Mouse (Mus musculus) midbrain, embryonic 13.5 days (tissue): ENCODE results near the gene Gm42715. TPM values are rescaled to one million over a fixed set of nuclear protein-coding genes. Genes with fewer than 3 reads are reported as not detected.

ENCODE experiments used
- ATAC-seq: fragments of 200-750 bp; cut with Nextera tagmentation; 2 replicates; pipeline ENCODE4 v1.8.0; 2017; ENCODE audit warnings: mild to moderate bottlenecking, moderate TSS enrichment, moderate library complexity
- H3K27ac ChIP-seq: fragments of 300-500 bp; sonication (generic); 2 replicates; pipeline ENCODE4 v1.5.1; 2015; ENCODE audit warnings: inconsistent platforms, mild to moderate bottlenecking, moderate library complexity
- H3K27me3 ChIP-seq: fragments of 300-500 bp; sonication (generic); 2 replicates; pipeline ENCODE4 v1.6.1; 2015; ENCODE audit warnings: mild to moderate bottlenecking, inconsistent platforms
- H3K36me3 ChIP-seq: fragments of 300-500 bp; sonication (generic); 2 replicates; pipeline ENCODE4 v1.6.1; 2015; ENCODE audit warnings: mild to moderate bottlenecking, inconsistent platforms
- H3K4me1 ChIP-seq: fragments of 300-500 bp; sonication (generic); replicated peaks from 2 replicates; pipeline ENCODE4 v1.6.1; 2015; ENCODE audit warnings: inconsistent platforms
- H3K4me2 ChIP-seq: fragments of 300-500 bp; sonication (generic); replicated peaks from 2 replicates; pipeline ENCODE4 v1.6.1; 2015; ENCODE audit warnings: moderate library complexity, mild to moderate bottlenecking, inconsistent platforms
- H3K4me3 ChIP-seq: fragments of 300-500 bp; sonication (generic); replicated peaks from 2 replicates; pipeline ENCODE4 v1.5.1; 2015; ENCODE audit warnings: mild to moderate bottlenecking, inconsistent platforms
- H3K9ac ChIP-seq: fragments of 300-500 bp; sonication (generic); replicated peaks from 2 replicates; pipeline ENCODE4 v1.6.1; 2015; ENCODE audit warnings: mild to moderate bottlenecking, inconsistent platforms
- H3K9me3 ChIP-seq: fragments of 300-500 bp; sonication (generic); 2 replicates; pipeline ENCODE4 v1.6.1; 2016; ENCODE audit warnings: mild to moderate bottlenecking, inconsistent platforms
- WGBS: fragments of 180-500 bp; shearing (Covaris S2); methylation state at CpG from one replicate; pipeline ENCODE4 v1.1.7; 2015; 5-methylcytosine and 5-hydroxymethylcytosine counted together
- polyA plus RNA-seq: library from polyadenylated mRNA; unstranded; fragments of >200 nt; fragmentation: Nextera tagmentation; extraction: Ambion mirVana; gene quantifications from 2 replicates; pipeline ENCODE4 v1.2.1, GENCODE M21; 2015

The Gm42715 gene
- polyA plus RNA-seq, 1 experiment from 2014 or later: 21.0 TPM

GRCm38 (mm10) chr7:127588901-127589300 is 69.5 kb downstream of the Gm42715 start:
- Histone ChIP-seq H3K27ac (peak overlapping the region; percentile 78), H3K9ac (peak overlapping the region; percentile 90), H3K4me1 (peaks cover 20% of the 10 kb centered on the region), H3K27me3 (no peaks in the 10 kb centered on the region), H3K36me3 (peaks cover 58% of the 10 kb centered on the region), H3K4me3 (peak overlapping the region; percentile 94), H3K4me2 (peak overlapping the region; percentile 91), H3K9me3 (no peaks in the 10 kb centered on the region)
- ATAC-seq: no peak
- WGBS: 4% methylated on average over 29 of the region's 29 CpGs

GRCm38 (mm10) chr7:127589637-127590036 is 70.3 kb downstream of the Gm42715 start:
- WGBS: 93% methylated on average over 9 of the region's 9 CpGs
- Histone ChIP-seq H3K4me2 (peak overlapping the region; percentile 91), H3K27ac (no peak overlapping the region), H3K4me1 (peaks cover 20% of the 10 kb centered on the region), H3K4me3 (peak overlapping the region; percentile 94), H3K9ac (peak overlapping the region; percentile 90; the same call in 1 of the 2 replicates), H3K36me3 (peaks cover 58% of the 10 kb centered on the region), H3K27me3 (no peaks in the 10 kb centered on the region), H3K9me3 (no peaks in the 10 kb centered on the region)
- no peak for ATAC-seq

DNA sequence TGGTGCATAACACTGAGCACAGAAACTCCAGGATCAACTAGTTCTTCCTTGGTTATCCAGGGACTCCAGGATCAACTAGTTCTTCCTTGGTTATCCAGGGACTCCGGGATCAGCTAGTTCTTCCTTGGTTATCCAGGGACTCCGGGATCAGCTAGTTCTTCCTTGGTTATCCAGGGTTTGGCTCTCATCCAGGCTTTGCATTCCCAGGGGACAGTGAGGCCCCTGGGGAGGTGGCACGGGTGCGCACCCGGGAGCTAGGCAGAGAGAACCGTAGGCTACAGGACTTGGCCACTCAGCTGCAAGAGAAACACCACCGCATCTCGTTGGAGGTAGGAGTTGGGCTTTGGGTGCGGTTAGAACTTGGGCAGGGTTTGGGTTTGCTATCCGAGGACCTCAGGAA is 71.7 kb downstream of the Gm42715 start:
- no peak overlapping the region for H3K4me3 ChIP-seq
- no peak overlapping the region for H3K4me2 ChIP-seq
- no peaks in the 10 kb centered on the region for H3K9me3 ChIP-seq
- no peak overlapping the region for H3K9ac ChIP-seq
- ATAC-seq: no peak
- no peak overlapping the region for H3K27ac ChIP-seq
- peaks cover 65% of the 10 kb centered on the region for H3K36me3 ChIP-seq
- no peaks in the 10 kb centered on the region for H3K27me3 ChIP-seq
- 94% methylated on average over 10 of the region's 10 CpGs for WGBS
- peaks cover 20% of the 10 kb centered on the region for H3K4me1 ChIP-seq

GRCm38 (mm10) chr7:127592575-127592974 is 73.2 kb downstream of the Gm42715 start:
- WGBS: 89% methylated on average over 14 of the region's 14 CpGs
- no peak overlapping the region for H3K4me2 ChIP-seq
- no peak for ATAC-seq

GRCm38 (mm10) chr7:127596747-127597146 is 77.4 kb downstream of the Gm42715 start:
- Histone ChIP-seq H3K4me3 (no peak overlapping the region), H3K27ac (no peak overlapping the region), H3K4me1 (no peaks in the 10 kb centered on the region), H3K9ac (no peak overlapping the region), H3K27me3 (no peaks in the 10 kb centered on the region), H3K36me3 (peaks cover 99% of the 10 kb centered on the region), H3K9me3 (no peaks in the 10 kb centered on the region), H3K4me2 (no peak overlapping the region)
- no peak for ATAC-seq
- 94% methylated on average over 17 of the region's 17 CpGs for WGBS

More at GRCm38 (mm10) chr7:127592575-127592974, 73.2 kb downstream of the Gm42715 start:
- peaks cover 13% of the 10 kb centered on the region for H3K4me1 ChIP-seq
- no peak overlapping the region for H3K4me3 ChIP-seq
- H3K27me3 ChIP-seq: no peaks in the 10 kb centered on the region
- no peak overlapping the region for H3K9ac ChIP-seq
- H3K36me3 ChIP-seq: peaks cover 80% of the 10 kb centered on the region
- H3K27ac ChIP-seq: no peak overlapping the region
- H3K9me3 ChIP-seq: no peaks in the 10 kb centered on the region

- ATAC-seq: no peak
- 96% methylated on average over 7 of the region's 7 CpGs for WGBS
- no peak overlapping the region for H3K4me2 ChIP-seq
- H3K9ac ChIP-seq: no peak overlapping the region
- H3K4me1 ChIP-seq: no peaks in the 10 kb centered on the region
- no peaks in the 10 kb centered on the region for H3K9me3 ChIP-seq
- H3K4me3 ChIP-seq: no peak overlapping the region
- H3K36me3 ChIP-seq: peaks cover 93% of the 10 kb centered on the region
- no peaks in the 10 kb centered on the region for H3K27me3 ChIP-seq
- H3K27ac ChIP-seq: no peak overlapping the region
Observed at GRCm38 (mm10) chr7:127600612-127601011, 81.2 kb downstream of the Gm42715 start.

DNA sequence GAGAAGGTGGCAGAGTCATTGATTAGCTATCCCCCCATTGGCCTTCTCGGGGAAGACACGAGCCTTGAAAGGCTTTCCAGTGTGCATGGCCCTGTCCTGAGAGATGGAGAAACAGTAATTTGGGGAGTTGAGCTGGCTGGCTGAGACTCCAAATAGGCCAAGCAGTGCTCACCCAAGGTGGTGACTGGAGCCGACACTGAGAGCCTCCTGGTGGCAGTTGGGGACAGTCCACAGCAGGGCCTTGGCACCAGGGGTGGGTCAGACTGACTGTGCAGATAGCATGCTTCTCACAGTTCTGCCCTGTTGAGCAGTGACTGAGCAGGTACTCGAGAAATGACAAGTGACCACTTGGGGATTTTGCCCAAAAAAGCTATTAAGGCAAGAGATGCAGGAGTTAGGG is 82.4 kb downstream of the Gm42715 start:
- Histone ChIP-seq H3K4me1 (no peaks in the 10 kb centered on the region), H3K9ac (no peak overlapping the region), H3K9me3 (no peaks in the 10 kb centered on the region), H3K4me3 (no peak overlapping the region), H3K27me3 (no peaks in the 10 kb centered on the region), H3K27ac (no peak overlapping the region), H3K4me2 (no peak overlapping the region), H3K36me3 (peaks cover 93% of the 10 kb centered on the region)
- no peak for ATAC-seq
- 90% methylated on average over 4 of the region's 4 CpGs for WGBS

GRCm38 (mm10) chr7:127602903-127603302 is 83.5 kb downstream of the Gm42715 start:
- no peak overlapping the region for H3K9ac ChIP-seq
- no peak overlapping the region for H3K4me3 ChIP-seq
- WGBS: 87% methylated on average over 2 of the region's 2 CpGs
- H3K27ac ChIP-seq: no peak overlapping the region
- H3K27me3 ChIP-seq: no peaks in the 10 kb centered on the region
- no peaks in the 10 kb centered on the region for H3K9me3 ChIP-seq
- ATAC-seq: no peak
- H3K4me1 ChIP-seq: no peaks in the 10 kb centered on the region
- H3K36me3 ChIP-seq: peaks cover 93% of the 10 kb centered on the region
- H3K4me2 ChIP-seq: no peak overlapping the region

DNA sequence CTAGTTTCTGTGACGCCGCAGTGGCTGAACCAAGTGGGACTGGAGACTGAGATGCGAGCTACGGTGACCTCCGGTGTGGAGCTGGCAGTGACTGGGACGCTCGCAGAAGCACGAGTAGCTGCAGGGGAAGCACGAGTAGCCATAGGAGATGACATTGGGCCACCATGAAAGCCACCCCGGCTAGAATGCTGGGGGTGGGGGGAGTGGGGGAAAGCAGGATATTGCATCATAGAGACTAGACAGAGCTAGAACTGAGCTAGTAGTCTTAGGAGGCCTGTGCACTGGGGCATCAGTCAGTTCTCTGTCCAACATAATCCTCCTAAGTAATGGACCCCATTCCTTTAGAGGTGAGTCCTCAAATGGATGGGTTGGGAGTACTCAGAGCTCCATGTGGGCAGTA is 84.9 kb downstream of the Gm42715 start:
- H3K27ac ChIP-seq: no peak overlapping the region
- peaks cover 93% of the 10 kb centered on the region for H3K36me3 ChIP-seq
- no peak for ATAC-seq
- H3K27me3 ChIP-seq: no peaks in the 10 kb centered on the region
- no peaks in the 10 kb centered on the region for H3K9me3 ChIP-seq
- H3K4me3 ChIP-seq: no peak overlapping the region
- H3K4me1 ChIP-seq: no peaks in the 10 kb centered on the region
- H3K9ac ChIP-seq: no peak overlapping the region
- 93% methylated on average over 10 of the region's 10 CpGs for WGBS
- no peak overlapping the region for H3K4me2 ChIP-seq

- no peak overlapping the region for H3K27ac ChIP-seq
- no peak overlapping the region for H3K9ac ChIP-seq
- no peaks in the 10 kb centered on the region for H3K9me3 ChIP-seq
- no peaks in the 10 kb centered on the region for H3K4me1 ChIP-seq
- no peak overlapping the region for H3K4me3 ChIP-seq
- no peaks in the 10 kb centered on the region for H3K27me3 ChIP-seq
- no peak for ATAC-seq
- H3K36me3 ChIP-seq: peaks cover 94% of the 10 kb centered on the region
- no peak overlapping the region for H3K4me2 ChIP-seq
- 83% methylated on average over 6 of the region's 6 CpGs for WGBS
Observed at GRCm38 (mm10) chr7:127607150-127607549, 87.8 kb downstream of the Gm42715 start.

DNA sequence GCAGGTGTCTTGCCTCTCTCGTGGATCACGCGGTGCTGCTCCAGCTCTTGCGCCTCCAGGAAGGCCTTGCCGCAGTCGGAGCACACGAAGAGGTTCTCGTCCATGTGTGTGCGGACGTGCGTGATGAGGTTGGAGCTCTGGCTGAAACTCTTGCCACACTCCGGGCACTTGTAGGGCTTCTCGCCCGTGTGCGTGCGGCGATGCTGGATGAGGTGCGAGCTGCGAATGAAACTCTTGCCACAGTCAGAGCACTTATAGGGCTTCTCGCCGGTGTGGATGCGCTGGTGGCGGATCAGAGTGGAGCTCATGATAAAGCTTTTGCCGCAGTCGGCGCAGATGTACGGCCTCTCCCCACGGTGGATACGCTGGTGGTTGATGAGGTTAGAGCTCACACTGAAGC is 91.6 kb downstream of the Gm42715 start:
- Histone ChIP-seq H3K27ac (no peak overlapping the region), H3K9me3 (no peaks in the 10 kb centered on the region), H3K27me3 (no peaks in the 10 kb centered on the region), H3K4me2 (no peak overlapping the region), H3K36me3 (peaks cover 72% of the 10 kb centered on the region), H3K9ac (no peak overlapping the region), H3K4me3 (no peak overlapping the region), H3K4me1 (peaks cover 16% of the 10 kb centered on the region)
- ATAC-seq: no peak
- 97% methylated on average over 29 of the region's 29 CpGs for WGBS

- Histone ChIP-seq H3K9ac (no peak overlapping the region), H3K4me2 (no peak overlapping the region), H3K4me3 (no peak overlapping the region), H3K36me3 (peaks cover 66% of the 10 kb centered on the region), H3K4me1 (peaks cover 21% of the 10 kb centered on the region), H3K27ac (no peak overlapping the region), H3K27me3 (no peaks in the 10 kb centered on the region), H3K9me3 (no peaks in the 10 kb centered on the region)
- 96% methylated on average over 26 of the region's 26 CpGs for WGBS
- no peak for ATAC-seq
Observed at GRCm38 (mm10) chr7:127611561-127611960, 92.2 kb downstream of the Gm42715 start.

GRCm38 (mm10) chr7:127613501-127613900 is 94.1 kb downstream of the Gm42715 start:
- no peak for ATAC-seq
- Histone ChIP-seq H3K4me1 (peaks cover 36% of the 10 kb centered on the region), H3K27ac (no peak overlapping the region), H3K4me2 (peak overlapping the region; percentile 88), H3K4me3 (peak overlapping the region; percentile 100), H3K36me3 (peaks cover 47% of the 10 kb centered on the region), H3K9ac (peak overlapping the region; percentile 97), H3K27me3 (no peaks in the 10 kb centered on the region), H3K9me3 (no peaks in the 10 kb centered on the region)
- 85% methylated on average over 8 of the region's 8 CpGs for WGBS
